Mouse (Mus musculus): ENCODE measurements around the gene Mettl7a1. TPM values are rescaled to one million over a fixed set of nuclear protein-coding genes. Genes with fewer than 3 reads are reported as not detected.
"Not testable (repeated sequence)": the region's sequence is repeated elsewhere in the genome, so short reads cannot be mapped to it uniquely, and the experiment has no call there.

Mettl7a1 gene
- polyA plus RNA-seq, 1 experiment from 2014 or later: 3.7 TPM

GRCm38 (mm10) chr15:100314448-100315145 is 10.7 kb downstream of the Mettl7a1 start:
- no peak overlapping the region for H3K9ac ChIP-seq (ENCODE audit: low read depth, low read length)
- no peaks in the 10 kb centered on the region for H3K4me1 ChIP-seq (ENCODE audit: control insufficient read depth, insufficient read depth, low read length)
- H3K9me3 ChIP-seq (replicated peaks; ENCODE audit: control insufficient read depth, low read length, poor library complexity, severe bottlenecking): no peaks in the 10 kb centered on the region
- no peak overlapping the region for H3K27ac ChIP-seq (ENCODE audit: low read length)
- no peaks in the 10 kb centered on the region for H3K27me3 ChIP-seq (ENCODE audit: control insufficient read depth, insufficient read depth, low read depth, low read length)
- H3K4me2 ChIP-seq (ENCODE audit: low read length): no peak overlapping the region
- ATAC-seq: no peak
- no peaks in the 10 kb centered on the region for H3K36me3 ChIP-seq (ENCODE audit: control insufficient read depth, insufficient read depth, low read length)
- WGBS: 90% methylated on average over 5 of the region's 5 CpGs
- no peak overlapping the region for H3K4me3 ChIP-seq (ENCODE audit: low read depth, low read length)

DNA sequence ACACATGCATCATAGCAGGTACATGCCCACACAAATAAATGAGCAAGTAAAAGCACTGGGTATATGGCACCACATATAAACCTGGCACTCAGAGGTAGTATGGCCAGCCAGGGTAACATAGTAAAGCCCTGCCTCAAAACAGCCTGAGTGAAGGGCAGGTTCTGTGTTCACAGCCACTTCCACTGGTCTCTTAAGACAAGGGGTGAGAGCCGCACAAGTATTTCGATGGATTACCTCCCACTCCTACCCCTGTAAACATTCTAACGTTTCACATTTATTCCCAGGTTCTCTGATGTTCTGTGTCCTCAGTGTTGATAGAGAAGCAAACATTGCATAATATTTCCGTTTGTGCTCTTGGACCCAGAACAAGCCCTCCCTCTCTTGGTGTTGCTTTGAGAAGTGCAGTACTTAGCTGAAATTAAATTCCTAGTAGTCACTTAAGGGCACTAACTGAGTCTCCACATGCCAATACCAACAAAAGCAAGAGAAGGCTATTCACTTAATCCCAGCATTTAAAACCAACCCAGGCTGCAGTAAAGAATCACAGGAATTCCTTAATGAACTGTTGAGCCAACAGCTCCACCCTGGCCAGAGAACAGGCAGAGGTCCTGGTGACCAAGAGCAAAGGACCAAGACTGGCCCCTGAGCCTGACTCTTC is 14.2 kb downstream of the Mettl7a1 start:
- 68% methylated on average over 4 of the region's 4 CpGs for WGBS
- H3K4me3 ChIP-seq (ENCODE audit: low read depth, low read length); H3K9me3 ChIP-seq (replicated peaks; ENCODE audit: control insufficient read depth, low read length, poor library complexity, severe bottlenecking); H3K27ac ChIP-seq (ENCODE audit: low read length); H3K27me3 ChIP-seq (ENCODE audit: control insufficient read depth, insufficient read depth, low read depth, low read length); H3K4me1 ChIP-seq (ENCODE audit: control insufficient read depth, insufficient read depth, low read length); H3K4me2 ChIP-seq (ENCODE audit: low read length); H3K9ac ChIP-seq (ENCODE audit: low read depth, low read length); H3K36me3 ChIP-seq (ENCODE audit: control insufficient read depth, insufficient read depth, low read length); ATAC-seq: not testable (repeated sequence)

GRCm38 (mm10) chr15:100319884-100320283 is 15.9 kb downstream of the Mettl7a1 start:
- H3K9me3 ChIP-seq (replicated peaks; ENCODE audit: control insufficient read depth, low read length, poor library complexity, severe bottlenecking): no peaks in the 10 kb centered on the region
- H3K4me2 ChIP-seq (ENCODE audit: low read length): no peak overlapping the region
- ATAC-seq: no peak

DNA sequence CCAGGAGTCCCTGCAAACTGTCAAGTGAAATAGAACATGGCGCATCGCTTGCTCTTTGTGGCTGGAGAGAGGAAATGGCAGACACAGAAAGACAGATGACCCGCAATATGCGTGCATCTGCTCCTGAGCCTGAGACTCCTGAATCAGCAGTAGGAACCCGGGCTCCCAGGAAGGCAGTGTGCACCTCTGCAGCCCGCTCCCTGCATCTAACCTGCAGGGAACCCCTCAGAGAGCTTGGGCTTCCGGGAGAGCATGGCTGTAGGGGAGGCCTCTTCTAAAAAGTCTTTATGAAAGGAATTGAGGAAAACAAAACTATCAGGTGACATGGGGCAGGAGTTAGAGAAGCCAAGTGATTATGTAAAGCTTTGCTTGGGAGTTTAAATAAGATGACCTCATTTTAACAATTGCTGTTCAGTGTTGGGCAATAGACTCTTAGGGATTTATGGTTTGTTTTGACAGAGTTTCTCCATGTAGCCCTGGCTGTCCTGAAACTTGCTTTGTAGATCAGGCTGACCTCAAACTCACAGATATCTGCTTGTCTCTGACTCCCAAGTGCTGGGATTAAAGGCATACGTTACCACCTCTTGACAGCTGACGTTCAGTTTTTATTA is 16.5 kb downstream of the Mettl7a1 start:
- H3K36me3 ChIP-seq (ENCODE audit: control insufficient read depth, insufficient read depth, low read length): no peaks in the 10 kb centered on the region
- H3K9me3 ChIP-seq (replicated peaks; ENCODE audit: control insufficient read depth, low read length, poor library complexity, severe bottlenecking): no peaks in the 10 kb centered on the region
- no peak overlapping the region for H3K27ac ChIP-seq (ENCODE audit: low read length)
- H3K4me1 ChIP-seq (ENCODE audit: control insufficient read depth, insufficient read depth, low read length): no peaks in the 10 kb centered on the region
- 86% methylated on average over 9 of the region's 9 CpGs for WGBS
- H3K9ac ChIP-seq (ENCODE audit: low read depth, low read length): no peak overlapping the region
- no peaks in the 10 kb centered on the region for H3K27me3 ChIP-seq (ENCODE audit: control insufficient read depth, insufficient read depth, low read depth, low read length)
- no peak for ATAC-seq
- no peak overlapping the region for H3K4me3 ChIP-seq (ENCODE audit: low read depth, low read length)
- no peak overlapping the region for H3K4me2 ChIP-seq (ENCODE audit: low read length)

More at GRCm38 (mm10) chr15:100319884-100320283, 15.9 kb downstream of the Mettl7a1 start:
- no peaks in the 10 kb centered on the region for H3K27me3 ChIP-seq (ENCODE audit: control insufficient read depth, insufficient read depth, low read depth, low read length)
- no peak overlapping the region for H3K27ac ChIP-seq (ENCODE audit: low read length)
- no peak overlapping the region for H3K4me3 ChIP-seq (ENCODE audit: low read depth, low read length)
- no peaks in the 10 kb centered on the region for H3K36me3 ChIP-seq (ENCODE audit: control insufficient read depth, insufficient read depth, low read length)
- H3K4me1 ChIP-seq (ENCODE audit: control insufficient read depth, insufficient read depth, low read length): no peaks in the 10 kb centered on the region
- no peak overlapping the region for H3K9ac ChIP-seq (ENCODE audit: low read depth, low read length)
- 100% methylated on average over 1 of the region's 1 CpGs for WGBS

GRCm38 (mm10) chr15:100321134-100321533 is 17.2 kb downstream of the Mettl7a1 start:
- Histone ChIP-seq H3K9ac (ENCODE audit: low read depth, low read length) (no peak overlapping the region), H3K4me3 (ENCODE audit: low read depth, low read length) (no peak overlapping the region), H3K27ac (ENCODE audit: low read length) (no peak overlapping the region), H3K9me3 (replicated peaks; ENCODE audit: control insufficient read depth, low read length, poor library complexity, severe bottlenecking) (no peaks in the 10 kb centered on the region), H3K4me2 (ENCODE audit: low read length) (no peak overlapping the region), H3K27me3 (ENCODE audit: control insufficient read depth, insufficient read depth, low read depth, low read length) (no peaks in the 10 kb centered on the region), H3K4me1 (ENCODE audit: control insufficient read depth, insufficient read depth, low read length) (no peaks in the 10 kb centered on the region), H3K36me3 (ENCODE audit: control insufficient read depth, insufficient read depth, low read length) (no peaks in the 10 kb centered on the region)
- no peak for ATAC-seq
- 58% methylated on average over 5 of the region's 5 CpGs for WGBS

DNA sequence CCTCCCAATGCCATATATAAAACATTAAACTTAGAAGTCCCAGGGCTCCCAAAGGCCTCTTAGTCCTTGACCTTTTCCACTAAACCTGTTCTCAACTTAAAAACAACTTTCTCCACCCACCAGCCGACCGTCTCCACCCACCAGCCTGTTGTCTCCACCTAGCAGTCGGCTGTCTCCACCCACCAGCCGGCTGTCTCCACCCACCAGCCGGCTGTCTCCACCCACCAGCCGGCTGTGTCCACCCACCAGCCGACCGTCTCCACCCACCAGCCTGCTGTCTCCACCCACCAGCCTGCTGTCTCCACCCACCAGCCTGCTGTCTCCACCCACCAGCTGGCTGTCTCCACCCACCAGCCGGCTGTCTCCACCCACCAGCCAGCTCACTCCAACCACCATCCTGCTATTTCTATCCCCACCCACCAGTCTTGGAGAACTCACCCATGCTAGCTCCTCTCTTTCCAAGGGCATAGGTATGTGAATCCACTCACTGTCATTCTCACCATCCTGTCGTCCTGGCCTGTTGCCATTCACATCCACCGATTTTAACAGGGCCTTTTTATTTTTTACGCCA is 20.2 kb downstream of the Mettl7a1 start:
- 82% methylated on average over 11 of the region's 12 CpGs for WGBS
- H3K36me3 ChIP-seq (ENCODE audit: control insufficient read depth, insufficient read depth, low read length): no peaks in the 10 kb centered on the region
- ATAC-seq: no peak

GRCm38 (mm10) chr15:100325235-100325634 is 21.3 kb downstream of the Mettl7a1 start:
- no peak for ATAC-seq
- Histone ChIP-seq H3K27ac (ENCODE audit: low read length) (no peak overlapping the region), H3K9me3 (replicated peaks; ENCODE audit: control insufficient read depth, low read length, poor library complexity, severe bottlenecking) (no peaks in the 10 kb centered on the region), H3K36me3 (ENCODE audit: control insufficient read depth, insufficient read depth, low read length) (no peaks in the 10 kb centered on the region), H3K27me3 (ENCODE audit: control insufficient read depth, insufficient read depth, low read depth, low read length) (no peaks in the 10 kb centered on the region), H3K4me1 (ENCODE audit: control insufficient read depth, insufficient read depth, low read length) (no peaks in the 10 kb centered on the region), H3K4me2 (ENCODE audit: low read length) (no peak overlapping the region), H3K9ac (ENCODE audit: low read depth, low read length) (no peak overlapping the region), H3K4me3 (ENCODE audit: low read depth, low read length) (no peak overlapping the region)
- WGBS: 95% methylated on average over 3 of the region's 3 CpGs

More for the DNA sequence above, 20.2 kb downstream of the Mettl7a1 start:
- H3K27ac ChIP-seq (ENCODE audit: low read length): no peak overlapping the region
- no peak overlapping the region for H3K9ac ChIP-seq (ENCODE audit: low read depth, low read length)
- no peak overlapping the region for H3K4me3 ChIP-seq (ENCODE audit: low read depth, low read length)
- H3K4me1 ChIP-seq (ENCODE audit: control insufficient read depth, insufficient read depth, low read length): no peaks in the 10 kb centered on the region
- no peak overlapping the region for H3K4me2 ChIP-seq (ENCODE audit: low read length)
- no peaks in the 10 kb centered on the region for H3K9me3 ChIP-seq (replicated peaks; ENCODE audit: control insufficient read depth, low read length, poor library complexity, severe bottlenecking)
- H3K27me3 ChIP-seq (ENCODE audit: control insufficient read depth, insufficient read depth, low read depth, low read length): no peaks in the 10 kb centered on the region

GRCm38 (mm10) chr15:100328089-100328488 is 24.1 kb downstream of the Mettl7a1 start:
- H3K36me3 ChIP-seq (ENCODE audit: control insufficient read depth, insufficient read depth, low read length); H3K4me2 ChIP-seq (ENCODE audit: low read length); H3K9ac ChIP-seq (ENCODE audit: low read depth, low read length); ATAC-seq; H3K9me3 ChIP-seq (replicated peaks; ENCODE audit: control insufficient read depth, low read length, poor library complexity, severe bottlenecking); H3K27me3 ChIP-seq (ENCODE audit: control insufficient read depth, insufficient read depth, low read depth, low read length); H3K4me3 ChIP-seq (ENCODE audit: low read depth, low read length); H3K4me1 ChIP-seq (ENCODE audit: control insufficient read depth, insufficient read depth, low read length); H3K27ac ChIP-seq (ENCODE audit: low read length): not testable (repeated sequence)
- 68% methylated on average over 3 of the region's 4 CpGs for WGBS

- H3K27ac ChIP-seq (ENCODE audit: low read length); H3K4me2 ChIP-seq (ENCODE audit: low read length); H3K9ac ChIP-seq (ENCODE audit: low read depth, low read length); H3K4me3 ChIP-seq (ENCODE audit: low read depth, low read length); H3K4me1 ChIP-seq (ENCODE audit: control insufficient read depth, insufficient read depth, low read length); ATAC-seq; H3K36me3 ChIP-seq (ENCODE audit: control insufficient read depth, insufficient read depth, low read length); H3K9me3 ChIP-seq (replicated peaks; ENCODE audit: control insufficient read depth, low read length, poor library complexity, severe bottlenecking); H3K27me3 ChIP-seq (ENCODE audit: control insufficient read depth, insufficient read depth, low read depth, low read length): not testable (repeated sequence)
- 54% methylated on average over 10 of the region's 10 CpGs for WGBS
Measured at GRCm38 (mm10) chr15:100329336-100329735, 25.4 kb downstream of the Mettl7a1 start.
